Mouse (Mus musculus) lung, postnatal 10 days (tissue): Measurements from ENCODE around the gene Rasa3.

Experiments used
- DNase-seq: peaks from one replicate; pipeline ENCODE4 v3.0.0; 2021

Rasa3 gene

DNA sequence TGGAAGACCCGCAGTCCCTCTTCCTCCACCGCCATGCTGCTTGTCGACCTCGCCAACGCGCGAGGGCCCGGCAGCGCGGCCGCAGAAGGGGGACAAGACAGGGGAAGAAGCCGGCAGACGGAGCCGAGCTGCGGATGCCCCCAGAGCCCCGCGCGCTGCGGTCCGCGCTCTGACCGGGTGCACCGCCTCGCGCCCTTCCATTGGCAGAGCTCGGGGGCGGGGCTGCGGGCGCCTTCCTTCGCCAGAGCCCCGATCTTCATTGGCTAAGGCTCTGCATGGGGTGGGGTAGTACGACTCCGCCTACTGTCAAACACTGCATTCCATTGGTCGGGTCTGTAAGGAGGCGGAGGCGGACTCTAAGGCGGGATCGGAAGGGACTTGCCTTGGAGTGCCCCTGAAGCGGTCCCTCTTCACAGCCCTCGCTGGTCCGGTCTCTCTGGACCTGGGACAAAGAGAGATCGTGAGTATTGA, at the start of gene Rasa3:
Gene Rasa3 (minus strand): TSS at position 191 of the 471 bp plus-strand sequence.
- DNase-seq, result peak; percentile 99

DNA sequence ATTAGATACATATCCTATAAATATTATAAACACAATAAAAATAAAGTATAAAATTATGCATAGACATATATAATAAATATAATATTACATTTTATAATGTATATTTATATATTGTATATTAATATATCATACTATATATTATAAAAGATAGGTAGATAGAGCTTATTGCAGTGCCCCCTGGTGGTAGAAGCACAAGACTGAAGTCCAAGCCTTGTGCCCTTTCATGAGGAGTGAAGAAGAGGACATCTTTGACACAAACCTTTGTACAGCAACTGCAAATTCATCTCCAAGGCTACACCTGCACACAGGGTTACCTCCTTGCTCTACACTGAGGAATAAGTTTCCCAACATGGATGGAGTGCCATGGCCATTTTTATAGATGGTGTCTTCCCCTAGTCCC, 48.3 kb upstream of the Rasa3 start:
- peak; percentile 69 for DNase-seq

DNA sequence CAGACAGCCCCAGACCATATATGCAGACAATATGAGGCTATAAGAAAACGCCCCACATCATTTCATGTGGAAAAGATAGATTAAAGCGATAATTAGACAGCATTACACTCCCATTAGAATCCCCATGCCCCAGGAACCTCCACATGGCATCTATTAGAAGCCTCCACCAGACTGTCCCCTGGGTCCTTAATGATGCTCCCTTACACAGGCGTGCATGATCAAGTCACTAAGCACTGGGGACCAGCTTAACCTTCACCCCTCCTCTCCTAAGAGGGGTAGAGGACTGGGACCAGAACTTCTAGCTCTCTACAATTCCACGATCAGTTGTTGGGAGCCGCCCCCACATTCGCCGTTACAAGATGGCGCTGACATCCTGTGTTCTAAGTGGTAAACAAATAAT, 41.6 kb upstream of the Rasa3 start:
- DNase-seq, result no peak

DNA sequence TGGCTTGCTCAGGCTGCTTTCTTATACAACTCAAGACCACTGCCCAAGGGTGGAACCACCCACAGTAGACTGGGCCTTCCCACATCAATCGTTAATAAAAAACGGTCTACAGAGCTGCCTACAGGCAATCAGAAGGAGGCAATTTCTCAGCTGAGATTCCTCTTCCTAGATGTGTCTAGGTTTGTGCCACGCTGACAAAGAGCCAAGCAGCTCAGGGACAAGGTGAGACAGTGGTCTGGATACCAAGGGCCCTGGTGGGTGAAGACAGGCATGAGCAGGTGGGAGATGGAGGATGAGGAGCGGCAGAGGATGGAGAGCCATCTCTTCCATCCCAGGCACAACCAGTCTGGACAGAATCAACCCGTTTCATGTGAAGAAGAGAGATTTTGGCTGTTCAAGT, 31.1 kb upstream of the Rasa3 start:
- no peak for DNase-seq

DNA sequence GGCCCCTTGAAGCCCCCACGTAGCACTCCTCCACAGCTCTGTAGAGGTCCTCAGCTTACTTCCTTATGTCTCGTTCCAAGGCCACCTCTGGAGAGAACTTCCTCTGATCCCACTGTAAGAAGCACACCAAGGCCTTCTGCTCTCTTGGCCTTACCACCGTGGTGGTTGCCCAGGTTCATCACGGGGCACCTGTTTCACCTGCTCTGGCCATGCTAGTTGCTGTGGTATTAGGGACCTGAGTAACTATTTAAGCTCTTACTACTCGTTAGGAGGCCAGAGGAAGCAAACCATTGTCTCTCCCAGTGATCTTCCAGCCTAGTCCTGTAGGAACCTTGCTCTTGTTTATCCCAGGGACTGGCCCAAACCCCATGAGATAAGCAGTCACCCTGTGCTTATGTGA, 29.5 kb upstream of the Rasa3 start:
- DNase-seq, result no peak

DNA sequence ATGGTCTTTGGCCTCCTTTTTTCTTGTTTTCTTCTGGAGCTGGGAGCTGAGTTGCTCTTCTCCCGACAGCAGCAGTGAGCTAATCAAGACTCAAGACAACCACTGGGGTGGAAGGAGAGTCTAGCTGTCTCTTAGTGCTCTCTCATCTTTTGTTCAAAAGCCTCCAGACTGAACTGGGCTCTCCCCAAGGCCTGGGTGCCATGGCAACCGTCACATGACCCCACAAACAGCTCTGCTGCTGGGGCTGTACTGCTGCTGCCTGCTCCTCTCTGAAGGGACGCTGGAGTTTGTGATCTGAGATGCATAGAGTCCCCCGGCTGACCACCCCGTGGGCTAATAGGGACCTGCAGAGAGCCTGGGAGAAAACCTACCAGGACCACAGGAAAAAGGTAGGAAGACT, 28.3 kb upstream of the Rasa3 start, which contains the start of gene Cfap97d2:
Gene Cfap97d2 (plus strand): TSS at position 222 of the 400 bp plus-strand sequence.
- DNase-seq, result peak; percentile 74

DNA sequence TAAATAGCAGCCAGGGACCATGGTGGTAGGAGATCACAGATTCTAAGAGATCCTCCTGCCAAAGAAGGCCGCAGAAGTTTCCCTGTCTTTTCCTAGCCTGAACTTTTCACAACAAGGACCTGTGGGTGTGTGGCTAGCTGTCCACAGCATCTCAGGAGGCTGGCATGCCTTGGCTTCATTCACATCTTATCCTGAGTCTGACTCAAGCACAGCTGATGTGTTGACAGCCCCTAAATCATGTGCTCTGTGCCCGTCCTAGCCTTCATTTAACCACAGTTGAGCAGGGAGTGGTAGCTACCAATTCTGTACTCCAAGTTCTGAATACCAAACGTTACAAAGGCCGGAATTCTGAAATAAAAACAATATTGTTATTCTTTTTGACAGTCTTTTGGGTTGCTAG, 26.9 kb upstream of the Rasa3 start:
- DNase-seq, result no peak

DNA sequence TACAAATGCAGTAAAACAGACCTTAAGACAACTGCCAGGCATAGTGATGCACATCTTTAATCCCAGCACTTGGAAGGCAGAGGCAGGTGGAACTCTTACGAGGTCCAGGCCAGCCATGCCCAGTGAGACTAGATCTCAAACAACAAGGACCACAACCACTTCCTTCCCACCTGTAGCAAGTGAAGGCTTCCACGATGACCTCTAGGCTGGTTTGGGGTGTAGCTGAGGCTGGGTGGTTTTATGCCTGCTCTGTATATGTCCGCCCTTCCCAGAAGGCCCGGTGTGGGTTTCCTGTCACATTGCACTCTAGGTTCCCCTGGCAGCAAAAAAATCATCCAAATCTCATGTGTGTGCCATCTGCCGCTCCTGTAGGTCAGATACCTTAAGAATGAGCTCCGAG, 26.4 kb upstream of the Rasa3 start:
- DNase-seq, result no peak

DNA sequence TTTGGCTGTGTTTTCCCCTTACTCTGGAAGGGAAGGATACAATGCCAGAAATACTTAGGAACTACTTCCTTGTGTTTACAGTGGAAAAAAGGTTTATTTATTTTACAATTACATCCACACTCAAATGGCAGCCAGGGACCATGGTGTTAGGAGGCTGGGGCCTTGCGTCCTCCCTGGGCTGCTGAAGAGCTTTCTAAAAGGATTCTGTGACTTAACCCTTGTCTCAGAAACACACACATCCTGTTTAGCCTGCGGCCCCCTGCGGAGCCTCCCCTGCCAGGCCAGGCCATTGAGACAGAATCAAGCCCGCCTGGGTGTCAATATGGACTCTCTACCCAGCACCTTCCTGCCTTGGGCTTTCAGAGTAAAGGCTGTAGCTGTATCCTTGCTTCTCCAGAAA, 25.4 kb upstream of the Rasa3 start:
- peak; percentile 36 for DNase-seq

DNA sequence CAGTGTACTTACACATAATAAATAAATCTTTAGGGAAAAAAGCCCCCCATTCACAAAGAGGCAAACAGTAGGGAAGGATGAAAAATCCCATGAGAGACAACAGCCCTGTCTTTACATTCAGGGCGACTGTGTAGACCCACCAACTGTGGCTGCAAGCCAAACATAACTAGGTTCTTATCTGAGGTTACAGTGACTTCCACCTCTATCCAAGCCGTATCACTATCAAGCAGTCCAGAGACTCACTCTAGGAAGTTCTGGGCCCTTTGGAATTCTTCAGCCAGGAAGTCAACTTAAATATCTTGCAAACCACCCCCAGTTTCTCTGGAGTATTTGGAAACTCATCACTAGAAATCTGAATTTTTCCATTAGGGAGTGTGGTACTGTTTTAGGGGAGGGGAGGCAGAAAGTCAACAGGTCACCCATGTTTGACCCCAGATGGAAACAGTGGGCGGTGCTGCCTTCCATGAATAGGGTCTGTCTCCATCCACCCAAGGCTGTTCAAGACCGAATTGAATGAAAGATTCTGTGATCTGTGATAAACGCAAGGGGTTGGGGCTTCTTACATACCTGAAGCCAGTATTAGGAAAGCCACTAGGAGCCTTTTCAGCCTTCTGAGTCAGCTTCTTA, 22.0 kb upstream of the Rasa3 start:
- DNase-seq, result no peak

DNA sequence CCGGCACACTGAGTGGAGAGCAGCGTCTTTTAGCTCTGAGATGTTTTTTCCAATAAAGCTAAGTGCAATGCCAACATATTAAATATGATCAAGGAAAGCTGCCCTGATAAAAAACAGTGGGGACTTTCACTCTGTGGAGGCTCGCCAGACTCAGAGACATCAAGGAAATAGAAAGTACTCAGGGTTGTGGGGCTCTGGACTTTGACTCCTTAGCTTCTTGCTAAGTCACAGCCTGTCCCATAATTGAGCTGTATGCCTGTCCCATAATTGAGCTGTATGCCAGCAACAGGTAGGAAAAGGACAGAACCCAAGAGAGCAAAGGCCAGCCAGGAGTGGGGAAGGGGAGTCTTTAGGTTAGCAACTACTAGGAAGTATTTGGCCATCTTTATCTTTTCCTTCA, 20.9 kb upstream of the Rasa3 start:
- DNase-seq, result no peak

DNA sequence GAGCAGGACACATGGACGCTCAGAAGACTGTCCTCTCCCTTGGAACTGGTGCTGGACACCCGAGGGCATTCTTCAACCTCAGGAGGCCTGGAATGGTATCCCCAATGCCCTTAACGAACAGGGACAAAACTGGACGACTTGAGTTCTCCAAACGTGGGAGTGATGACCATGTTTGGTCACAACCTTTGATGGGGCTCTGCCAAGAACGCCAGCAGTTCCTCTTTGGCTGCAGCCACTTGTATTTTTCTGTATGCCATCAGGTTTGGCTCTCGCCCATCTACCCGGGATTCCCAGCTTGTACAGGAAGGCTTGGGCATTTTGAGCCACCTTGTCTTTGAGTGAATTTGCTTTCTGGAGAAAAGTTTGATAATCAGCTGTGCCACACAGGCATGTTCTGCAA, 20.3 kb upstream of the Rasa3 start:
- DNase-seq, result peak; percentile 42

DNA sequence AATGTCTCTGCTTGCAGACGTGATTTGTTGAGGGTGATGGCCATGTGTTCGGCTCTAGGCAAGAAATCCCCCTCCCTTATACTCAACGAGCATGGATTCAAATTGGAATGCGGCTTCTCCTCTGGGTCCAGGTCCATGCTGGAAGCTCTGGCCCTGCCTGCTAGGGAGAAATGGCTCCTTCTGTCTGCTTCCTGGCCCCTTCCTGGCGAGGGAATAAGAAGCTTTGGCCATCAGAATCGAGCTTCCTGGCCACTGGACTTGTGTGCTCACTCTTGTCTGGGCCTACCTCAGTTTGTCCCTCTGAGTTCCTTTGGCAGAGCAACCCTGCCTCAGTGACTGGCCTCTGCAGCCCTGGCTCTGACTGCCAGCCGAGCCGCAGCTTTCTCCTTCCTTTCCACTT, 19.8 kb upstream of the Rasa3 start:
- DNase-seq, result no peak

DNA sequence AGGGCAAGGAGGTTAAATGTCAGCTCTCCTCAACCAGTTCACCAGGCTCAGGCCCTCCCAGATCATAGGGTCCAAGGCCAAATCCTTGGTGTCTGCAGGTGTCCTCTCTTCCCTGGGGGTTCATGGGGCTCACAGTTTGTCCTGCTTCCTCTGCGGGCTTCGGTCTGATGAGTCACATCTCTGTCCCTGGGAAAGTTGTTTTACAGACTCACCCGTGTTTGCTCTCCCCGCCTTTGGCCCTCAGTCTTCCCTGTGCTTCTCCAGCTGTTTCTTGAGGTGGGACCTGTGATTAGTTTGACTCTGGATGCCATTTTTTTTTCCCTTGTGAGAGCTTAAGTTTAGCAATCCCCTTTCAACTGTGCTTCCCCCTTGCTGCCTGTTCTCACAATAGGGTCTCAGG, 18.8 kb upstream of the Rasa3 start:
- no peak for DNase-seq

DNA sequence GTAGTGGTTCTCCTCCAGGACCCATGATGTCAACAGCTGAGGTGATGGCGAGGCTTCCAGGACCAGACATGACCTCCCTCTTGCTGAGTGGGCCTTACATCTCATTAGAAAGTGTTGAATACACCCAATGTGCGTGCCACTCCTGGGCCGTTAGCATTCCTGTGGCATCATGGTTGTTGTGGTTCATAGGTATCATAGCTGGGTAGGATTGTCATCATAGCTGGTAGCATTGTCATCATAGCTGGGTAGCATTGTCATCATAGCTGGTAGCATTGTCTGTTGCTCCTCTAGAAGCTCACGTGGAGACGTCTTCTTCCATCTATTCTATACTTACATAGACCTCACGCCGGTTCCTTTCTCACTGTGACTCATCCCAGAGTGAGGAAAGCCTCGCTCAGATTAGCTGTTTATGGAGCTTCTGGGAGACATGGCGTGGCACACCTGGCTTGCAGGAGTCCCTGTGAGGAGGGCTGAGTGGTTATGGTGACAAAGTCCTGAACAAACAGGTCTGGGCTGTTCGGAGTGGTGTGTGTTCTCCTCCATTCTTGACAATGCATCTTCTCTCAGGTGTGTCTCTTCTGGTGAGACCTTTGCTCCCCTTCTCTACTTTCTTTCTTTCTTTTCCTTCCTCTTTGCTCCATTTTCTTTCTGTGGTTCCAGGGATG, 17.9 kb upstream of the Rasa3 start:
- no peak for DNase-seq

DNA sequence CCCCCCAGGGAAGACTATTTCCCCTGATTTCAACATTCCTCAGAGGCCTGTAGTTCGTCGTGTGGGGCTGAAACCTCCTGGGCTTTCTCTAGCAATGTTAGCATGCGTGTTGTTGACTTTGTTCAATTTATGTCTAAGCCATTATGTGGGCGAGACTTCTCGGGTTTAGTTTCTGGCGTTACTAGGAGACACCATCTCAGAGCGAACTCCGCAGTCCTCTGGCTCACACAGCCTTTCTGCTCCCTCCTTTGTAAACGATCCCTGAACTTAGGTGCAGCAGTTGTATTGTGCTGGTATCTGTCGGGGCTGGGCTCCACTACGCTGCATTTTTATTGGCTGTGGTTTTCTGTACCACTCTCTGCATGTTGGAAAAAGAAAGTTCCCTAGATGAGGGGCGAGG, 17.3 kb upstream of the Rasa3 start:
- DNase-seq, result no peak

DNA sequence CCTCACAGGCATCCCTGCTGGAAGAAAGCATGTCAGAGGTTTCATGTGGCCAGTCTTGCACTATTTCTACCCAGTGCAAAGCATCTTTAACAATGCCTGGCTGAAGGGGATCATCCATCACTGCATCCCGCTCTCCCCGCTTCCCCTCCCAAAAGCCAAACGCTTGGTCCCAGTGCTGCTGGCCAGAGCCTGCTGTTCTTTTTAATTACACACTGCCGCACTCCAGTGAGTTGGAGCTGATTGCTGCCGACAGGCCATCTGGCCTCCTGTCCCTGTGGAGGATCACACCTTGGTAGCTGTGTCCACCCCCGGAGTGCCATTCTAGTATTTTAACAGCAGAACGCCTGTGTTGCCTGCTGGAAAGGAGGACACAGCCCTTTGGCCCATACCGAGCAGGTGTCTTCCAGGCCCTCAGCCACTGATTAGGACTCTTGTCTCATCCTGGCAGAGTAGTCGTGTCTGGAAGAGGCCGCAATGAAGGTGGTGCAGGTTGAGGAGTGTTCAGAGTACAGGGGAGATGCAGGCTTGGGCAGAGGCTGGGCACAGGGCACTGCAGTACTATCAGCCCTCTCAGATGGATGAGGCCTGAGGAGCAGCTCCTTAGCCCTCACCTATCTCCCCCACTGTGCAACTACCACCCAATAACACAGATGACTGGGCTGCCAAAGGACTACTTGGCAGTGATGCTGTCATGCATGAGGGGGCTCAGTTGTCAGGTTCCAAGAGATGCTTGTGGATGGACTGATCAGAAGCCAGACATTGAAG, 15.1 kb upstream of the Rasa3 start:
- DNase-seq, result no peak

DNA sequence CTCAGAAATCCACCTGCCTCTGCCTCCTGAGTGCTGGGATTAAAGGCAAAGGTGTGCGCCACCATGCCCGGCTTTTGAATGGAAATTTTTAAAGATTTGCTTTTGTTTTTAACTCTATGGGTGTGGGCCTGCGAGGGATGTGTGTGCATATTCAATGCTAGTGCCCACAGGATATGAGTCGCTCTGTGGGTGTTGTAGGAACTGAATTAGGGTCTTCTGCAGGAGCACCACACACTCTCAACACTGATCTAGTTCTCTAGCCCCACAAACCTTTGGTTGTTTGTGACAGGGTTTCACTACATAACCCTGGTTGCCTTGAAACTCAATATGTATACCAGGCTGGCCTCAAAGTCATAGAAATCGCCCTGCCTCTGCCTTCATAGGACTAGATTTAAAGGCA, 11.9 kb upstream of the Rasa3 start:
- DNase-seq, result no peak

DNA sequence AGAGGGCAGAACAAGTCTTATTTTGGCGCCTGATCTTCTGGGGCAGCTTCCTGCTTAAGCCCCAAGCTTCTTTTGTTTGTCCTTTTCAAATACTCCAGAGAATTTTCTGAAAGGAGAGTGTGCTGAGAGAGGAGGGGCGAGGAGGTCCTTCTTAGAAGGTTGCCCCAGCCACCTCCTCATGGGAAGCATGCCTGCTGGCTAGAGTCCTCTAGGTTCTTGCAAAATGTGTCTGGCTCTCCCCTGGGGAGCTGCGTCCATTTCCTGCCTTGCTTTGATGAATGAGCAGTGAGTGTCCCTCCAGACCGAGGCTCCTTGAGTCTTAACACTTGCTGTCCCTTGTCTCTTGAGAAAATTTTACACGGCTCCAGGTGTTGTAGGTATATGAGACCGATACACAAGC, 11.1 kb upstream of the Rasa3 start:
- peak; percentile 80 for DNase-seq

DNA sequence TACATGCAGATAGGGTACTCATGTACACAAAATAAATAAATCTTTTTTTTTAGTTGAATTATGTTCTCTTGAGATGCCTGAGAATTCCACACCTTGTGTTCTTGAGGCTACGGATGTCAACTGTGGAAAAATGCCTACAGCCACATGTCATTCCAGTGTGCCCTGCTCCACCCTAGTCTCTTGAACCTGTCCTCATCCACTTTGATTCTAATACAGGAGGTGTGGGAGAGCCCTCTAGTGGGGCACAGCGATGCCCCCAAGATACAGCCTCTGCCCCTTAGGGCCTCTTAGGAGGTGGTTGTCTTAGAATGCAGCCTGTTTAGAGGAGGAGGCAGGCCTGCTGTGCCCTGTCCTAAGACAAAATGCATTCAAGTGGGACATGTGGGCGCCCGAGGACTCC, 10.5 kb upstream of the Rasa3 start:
- DNase-seq, result no peak

DNA sequence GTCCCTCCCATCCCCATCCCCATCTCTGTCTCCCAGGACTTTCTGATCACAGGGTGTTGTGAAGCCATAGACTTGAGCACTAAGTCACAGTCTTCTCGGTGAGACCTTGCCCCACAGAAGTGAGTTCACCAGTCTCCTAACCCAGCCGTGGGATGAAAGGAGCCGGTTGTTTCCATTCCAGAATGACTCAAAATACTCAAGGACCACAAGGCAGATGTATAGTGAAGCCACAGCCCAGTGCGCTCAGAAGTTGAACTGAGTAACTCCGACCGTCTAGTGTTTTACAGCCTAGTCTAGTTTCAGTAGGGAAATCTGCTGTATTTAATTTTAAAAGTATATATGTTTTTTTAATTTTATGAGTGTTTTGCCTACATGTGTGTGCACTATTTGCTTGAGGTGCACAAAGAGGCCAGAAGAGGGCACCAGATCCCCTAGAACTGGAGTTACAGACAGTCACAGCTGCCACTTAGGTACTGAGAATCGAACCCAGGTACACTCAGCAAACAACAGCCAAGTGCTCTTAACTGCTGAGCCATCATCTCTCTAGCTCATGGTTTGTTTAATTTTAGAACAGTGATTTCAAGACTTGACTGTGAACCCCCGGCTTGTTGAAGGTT, 9.8 kb upstream of the Rasa3 start:
- no peak for DNase-seq

DNA sequence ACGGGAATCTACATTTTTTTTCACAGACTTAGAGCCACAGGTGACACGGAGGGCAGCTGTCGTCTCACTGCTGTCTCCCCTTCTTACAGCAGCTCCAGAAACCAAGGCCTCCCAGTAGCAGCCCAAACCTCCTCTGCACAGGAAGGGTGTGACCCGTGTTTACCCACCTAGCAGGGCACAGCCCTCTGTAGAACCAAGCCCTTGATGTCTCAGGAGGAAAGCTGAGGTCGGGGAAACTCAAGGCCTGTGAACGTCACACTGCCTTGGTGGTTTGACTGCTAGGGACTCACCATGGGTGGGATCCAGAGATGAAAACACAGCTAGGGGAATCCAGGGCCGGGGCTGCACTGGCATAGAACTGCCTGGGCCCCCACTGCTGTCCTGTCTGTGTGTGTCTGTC, 9.0 kb upstream of the Rasa3 start:
- DNase-seq, result no peak

DNA sequence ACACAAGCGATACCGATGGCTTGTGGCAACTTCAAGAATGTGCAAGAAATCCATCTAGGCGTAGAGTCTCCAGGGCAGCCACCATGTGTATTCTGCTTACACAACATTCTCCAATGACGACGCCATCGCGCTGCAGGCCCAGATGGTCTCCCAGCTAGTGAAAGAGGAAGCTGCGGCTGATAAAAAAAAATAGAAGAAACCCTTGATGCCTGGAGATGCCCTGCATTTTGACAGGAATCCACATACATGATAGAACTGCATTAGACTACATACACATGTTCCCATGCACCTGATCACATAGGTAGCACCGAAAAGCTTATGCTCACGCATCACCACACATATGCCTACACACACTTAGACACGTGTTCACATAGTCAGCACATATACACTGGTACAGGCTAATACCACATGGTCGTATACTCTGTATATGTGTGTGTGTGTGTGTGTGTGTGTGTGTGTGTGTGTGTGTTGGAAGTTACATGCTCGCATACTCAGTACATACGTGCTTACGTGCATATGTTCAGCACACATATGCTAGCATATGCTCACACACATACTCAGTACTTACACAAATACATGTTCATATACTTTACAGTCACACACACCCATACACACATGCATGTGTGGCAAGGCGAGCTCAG, 8.4 kb upstream of the Rasa3 start:
- DNase-seq, result no peak
